Mouse (Mus musculus): ENCODE results near the gene Ampd2.

GRCm38 (mm10) chr3:108072983-108073569, 13.4 kb downstream of the Ampd2 start:
- TF ChIP-seq POLR2A (IDR thresholded peaks at IDR 0.05; ENCODE audit: extremely low read depth, insufficient read depth, low read length) (no peak), CTCF (IDR thresholded peaks at IDR 0.05; ENCODE audit: low read depth, low read length) (no peak)

All from liver, adult 2 months (tissue).